Mouse (Mus musculus) liver, postnatal 0 days (tissue): ENCODE measurements around the gene Pigx.

Experiments
- CTCF ChIP-seq: sonication (generic); IDR thresholded peaks from 2 replicates; pipeline ENCODE4 v1.5.1; 2016; ENCODE audit warnings: antibody characterized with exemption, low read depth
- EP300 ChIP-seq: IDR thresholded peaks from 2 replicates; pipeline ENCODE4 v1.6.1; 2016; ENCODE audit warnings: antibody characterized with exemption, low read depth, mild to moderate bottlenecking

GRCm38 (mm10) chr16:32114968-32115695, 15.6 kb upstream of the Pigx start:
- peak; percentile 97 for TF ChIP-seq CTCF
- TF ChIP-seq EP300: no peak
